Mouse (Mus musculus) layer of hippocampus, adult 2 months (tissue): Measurements from ENCODE around the gene Klrb1b. TPM values are rescaled to one million over a fixed set of nuclear protein-coding genes. Genes with fewer than 3 reads are reported as not detected.
A peak's percentile ranks its signal among the peaks of the same experiment; 100 is the strongest.
"Not testable (repeated sequence)": the region's sequence is repeated elsewhere in the genome, so short reads cannot be mapped to it uniquely, and the experiment has no call there.

Source experiments
- DNase-seq, 2 experiments: peaks; one replicate each; pipeline ENCODE4 v3.0.0; 2022; ENCODE audit warnings: low spot score in 2 of 2
- H3K27ac ChIP-seq: fragments of 200-600 bp; 2 replicates; pipeline ENCODE4 v1.8.1; 2022
- H3K4me3 ChIP-seq: fragments of 200-600 bp; 2 replicates; pipeline ENCODE4 v1.8.1; 2022; ENCODE audit warnings: mild to moderate bottlenecking
- CTCF ChIP-seq: fragments of 200-600 bp; conservative IDR thresholded peaks from 2 replicates; pipeline ENCODE4 v1.8.1; 2022; ENCODE audit warnings: antibody characterized with exemption, mild to moderate bottlenecking, moderate library complexity
- total RNA-seq, 2 experiments: library from RNA; stranded (reverse); gene quantifications; 2 replicates each; pipeline ENCODE4 v1.2.3; 2021

The Klrb1b gene
- total RNA-seq, 2 experiments from 2014 or later: not detected

DNA sequence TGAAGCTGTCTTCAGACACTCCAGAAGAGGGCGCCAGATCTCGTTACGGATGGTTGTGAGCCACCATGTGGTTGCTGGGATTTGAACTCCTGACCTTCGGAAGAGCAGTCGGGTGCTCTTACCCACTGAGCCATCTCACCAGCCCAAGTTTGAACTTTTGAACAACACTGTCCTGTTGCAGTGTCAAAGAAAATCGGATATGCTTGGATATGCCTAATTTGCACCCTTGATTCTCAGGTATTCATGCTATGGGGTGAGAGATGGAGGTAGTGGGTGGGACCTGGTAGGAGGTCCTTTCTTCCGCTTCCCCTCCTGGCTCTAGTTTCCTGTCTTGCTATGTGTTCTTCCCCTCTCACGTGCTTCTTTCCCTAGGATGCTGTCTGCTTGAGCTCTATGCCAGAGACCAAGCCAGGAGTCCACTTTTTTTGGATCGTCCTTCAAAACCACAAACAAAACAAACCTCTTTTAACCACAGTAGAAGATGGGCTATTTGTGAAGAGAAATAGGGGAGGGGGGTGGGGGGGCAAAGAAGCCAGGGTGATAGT, 19.9 kb upstream of the Klrb1b start:
- Histone ChIP-seq H3K4me3 (no peak overlapping the region), H3K27ac (no peak overlapping the region)
- no peak for TF ChIP-seq CTCF
- DNase-seq: no peak

DNA sequence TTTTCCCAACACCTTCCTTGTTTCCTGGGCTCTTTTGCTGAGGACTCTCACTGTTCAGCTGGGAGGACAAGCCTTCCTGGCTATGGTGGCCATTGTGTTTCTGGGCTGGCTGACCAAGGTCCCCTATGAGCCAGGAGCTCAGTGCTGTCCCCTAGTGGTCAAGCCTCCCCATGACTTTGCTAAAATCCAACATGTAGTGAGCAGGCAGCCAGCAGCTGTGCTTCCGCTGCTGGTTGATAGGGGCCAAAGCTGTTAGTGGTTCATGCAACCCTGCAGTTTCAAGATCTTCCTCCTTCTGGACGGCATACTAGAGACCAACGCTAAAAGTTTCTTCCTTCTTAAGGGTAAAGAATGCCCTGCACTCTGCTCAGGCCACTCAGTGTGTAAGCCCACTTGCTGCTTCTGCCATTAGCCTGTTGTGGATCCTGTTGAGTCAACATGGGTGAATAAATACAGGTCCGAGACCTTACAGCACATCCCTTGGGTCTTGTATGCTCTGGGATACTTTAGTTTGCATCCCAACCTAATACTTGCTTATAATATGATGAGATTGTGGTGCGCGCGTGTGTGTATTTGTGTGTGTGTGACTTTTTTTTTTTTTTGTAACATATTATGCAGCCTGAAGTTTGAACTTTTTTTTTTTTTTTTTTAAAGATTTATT, 19.3 kb upstream of the Klrb1b start:
- TF ChIP-seq CTCF: peak; percentile 96
- Histone ChIP-seq H3K4me3 (no peak overlapping the region), H3K27ac (peak overlapping the region; percentile 86; the same call in 1 of the 2 replicates)
- peak; percentile 77 to 83 for DNase-seq

DNA sequence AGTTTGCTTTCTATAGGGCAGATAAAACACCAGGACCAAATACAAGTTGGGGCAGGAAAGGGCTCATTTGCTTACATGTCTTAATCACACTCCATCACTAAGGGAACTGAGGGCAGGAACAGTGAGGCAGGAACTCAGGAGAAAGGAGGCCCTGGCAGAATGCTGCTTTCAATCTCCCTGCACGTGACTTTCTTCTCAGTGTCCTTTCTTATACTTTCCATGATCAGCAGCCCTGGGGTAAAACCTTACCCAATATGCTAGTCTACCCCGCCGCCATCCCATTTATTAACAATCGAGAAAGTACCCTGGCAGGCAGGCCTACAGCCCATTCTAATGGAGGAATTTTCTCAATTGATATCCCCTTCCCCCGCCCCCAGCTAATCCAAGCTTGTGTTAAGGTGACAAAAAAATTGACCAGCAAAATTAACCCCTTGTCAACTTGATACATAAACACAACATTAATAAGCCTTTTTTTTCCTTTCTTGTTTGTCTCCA, 18.5 kb upstream of the Klrb1b start:
- Histone ChIP-seq H3K27ac (peak overlapping the region; percentile 86), H3K4me3 (peak overlapping the region; percentile 97; the same call in 1 of the 2 replicates)
- TF ChIP-seq CTCF: no peak

DNA sequence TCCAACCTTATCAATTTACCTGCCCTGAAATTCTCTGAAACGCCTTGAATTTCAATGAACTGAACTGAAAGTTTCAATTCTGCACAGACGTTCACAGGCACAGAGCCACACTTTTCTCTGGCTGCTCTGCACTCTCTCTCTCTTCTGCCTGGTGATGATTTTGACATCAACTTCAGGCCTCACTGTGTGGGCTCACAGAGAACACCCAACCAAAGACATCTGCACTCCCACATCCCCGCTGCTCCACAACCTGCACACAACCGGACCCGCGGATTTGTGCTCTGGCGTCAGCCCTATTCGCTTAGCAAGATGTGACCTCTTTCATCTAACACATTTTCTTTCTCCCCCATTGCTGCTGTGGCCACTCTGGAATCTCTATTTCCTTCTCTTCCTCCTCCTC, 18.0 kb upstream of the Klrb1b start:
- Histone ChIP-seq H3K4me3 (peak overlapping the region; percentile 97), H3K27ac (peak overlapping the region; percentile 86)
- no peak for DNase-seq
- no peak for TF ChIP-seq CTCF

More for the DNA sequence above, 18.5 kb upstream of the Klrb1b start:
- DNase-seq: no peak

DNA sequence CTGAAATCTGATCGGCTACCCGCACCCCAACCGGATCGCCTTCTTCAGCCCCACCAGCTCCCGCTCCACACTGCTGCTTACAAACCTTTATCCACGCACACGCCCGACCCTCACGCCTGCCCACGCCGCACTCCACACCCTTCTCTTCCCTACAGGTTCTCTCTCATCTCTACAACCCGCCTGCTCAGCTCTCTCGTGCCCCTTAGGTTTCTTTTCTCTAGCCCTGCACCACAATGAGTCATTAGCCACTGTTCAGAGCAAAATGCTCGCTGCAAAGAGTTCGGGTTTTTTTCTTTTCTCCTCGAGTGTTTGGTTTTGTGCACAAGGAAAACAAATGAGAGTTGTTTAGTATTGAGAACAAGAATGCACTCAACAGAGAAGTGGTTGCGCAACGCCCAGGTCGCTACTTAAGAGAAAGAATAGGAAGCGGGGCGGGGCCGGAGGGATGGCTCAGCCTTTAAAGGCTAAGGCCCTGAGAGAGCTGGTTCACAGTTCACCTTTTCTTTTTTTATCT, 17.4 kb upstream of the Klrb1b start:
- TF ChIP-seq CTCF: no peak
- Histone ChIP-seq H3K4me3 (peak overlapping the region; percentile 97), H3K27ac (peak overlapping the region; percentile 86)
- DNase-seq: peak in 1 of 2 experiments; percentile 39

DNA sequence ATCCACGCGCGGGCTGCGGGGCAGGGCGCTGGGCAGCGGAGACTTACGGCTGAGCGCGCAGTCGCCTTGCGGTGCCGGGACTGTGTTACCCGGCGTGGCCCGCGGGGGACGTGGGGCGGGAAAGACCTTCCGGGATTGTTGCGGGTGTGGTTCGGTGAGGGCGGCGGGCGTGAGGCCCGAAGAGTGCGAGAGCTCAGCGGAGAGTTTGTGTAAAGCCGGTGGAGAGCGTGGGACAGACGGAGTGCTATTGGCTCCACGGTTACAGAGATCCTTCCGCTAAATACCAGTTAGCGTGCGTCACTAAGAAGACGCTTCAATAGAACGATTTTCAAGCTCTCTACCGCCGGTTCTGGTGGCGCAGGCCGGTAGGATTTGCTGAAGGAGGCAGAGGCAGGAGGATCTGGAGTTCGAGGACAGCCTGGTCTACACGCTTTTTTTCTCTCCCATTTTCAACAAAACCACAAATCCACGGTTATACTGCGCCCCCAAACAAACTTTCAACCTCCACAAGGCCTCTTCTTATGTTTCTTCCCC, 16.9 kb upstream of the Klrb1b start:
- TF ChIP-seq CTCF: peak; percentile 10; the same call in 1 of the 2 replicates
- peak; percentile 93 to 96 for DNase-seq
- Histone ChIP-seq H3K4me3 (peak overlapping the region; percentile 97), H3K27ac (peak overlapping the region; percentile 95)

DNA sequence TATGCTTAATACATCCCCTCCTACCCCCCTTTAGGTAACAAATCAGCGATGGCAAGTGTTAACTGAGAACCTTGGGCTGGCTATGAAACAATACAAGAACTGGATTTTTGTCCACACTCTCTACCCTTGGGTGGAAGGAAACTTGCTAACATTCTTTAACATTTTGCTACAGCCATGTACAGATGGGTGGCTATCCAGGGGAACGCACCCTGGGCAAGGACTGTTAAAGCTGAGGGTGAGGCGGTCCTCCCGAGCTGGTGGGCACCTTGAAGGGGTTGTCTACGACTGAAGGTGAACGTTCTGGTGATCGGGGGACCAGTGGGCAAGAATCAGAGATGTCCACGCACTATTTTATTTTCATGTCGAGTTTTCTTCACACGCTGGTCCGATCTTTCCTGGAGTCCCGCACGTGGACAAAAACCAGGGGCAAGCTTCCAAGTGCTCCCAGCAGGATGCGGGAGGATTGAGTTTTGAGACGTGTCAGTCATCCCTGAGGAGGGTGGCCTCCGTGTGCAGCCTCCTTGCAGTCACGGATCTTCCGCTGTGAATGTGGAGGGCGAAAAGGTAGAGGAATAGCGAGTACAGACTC, 16.3 kb upstream of the Klrb1b start:
- H3K4me3 ChIP-seq: peak overlapping the region; percentile 97
- no peak for DNase-seq
- peak overlapping the region; percentile 95 for H3K27ac ChIP-seq
- TF ChIP-seq CTCF: no peak

DNA sequence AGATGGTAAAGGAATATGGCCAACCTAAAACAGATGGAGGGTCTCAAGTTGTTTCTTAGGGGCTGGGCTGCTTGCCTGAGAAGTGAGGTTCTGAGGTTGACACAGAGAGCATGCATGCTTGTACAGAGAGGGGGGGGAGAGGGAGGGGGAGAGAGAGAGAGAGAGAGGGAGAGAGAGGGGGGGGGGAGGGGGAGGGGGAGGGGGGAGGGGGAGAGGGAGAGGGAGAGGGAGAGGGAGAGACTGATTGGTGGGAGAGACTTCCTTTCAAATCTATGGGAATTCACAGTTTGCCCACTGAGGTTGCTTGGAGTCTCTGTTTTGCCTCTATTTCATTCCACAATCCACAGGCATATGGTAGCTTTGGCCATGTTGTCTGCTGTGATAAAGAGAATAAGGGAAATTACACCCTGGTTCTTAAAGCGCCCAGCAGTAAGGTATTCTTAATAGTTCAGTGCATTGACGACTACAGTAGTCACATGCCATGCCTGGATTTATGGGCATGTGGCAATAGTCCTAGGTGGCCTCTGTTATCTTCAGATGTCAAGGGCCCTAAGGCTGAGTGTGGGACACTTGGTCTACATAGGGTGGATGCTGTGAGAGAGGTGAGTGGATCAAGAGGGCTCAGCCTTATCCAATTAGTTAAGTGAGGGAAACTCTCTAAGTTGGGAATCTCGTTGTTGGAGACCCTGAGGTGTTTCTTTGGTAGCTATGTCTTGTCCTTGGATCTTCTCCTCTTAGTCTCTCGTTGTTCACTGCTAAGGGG, 15.4 kb upstream of the Klrb1b start:
- no peak overlapping the region for H3K27ac ChIP-seq
- peak overlapping the region; percentile 97 for H3K4me3 ChIP-seq
- TF ChIP-seq CTCF: no peak
- DNase-seq: no peak

DNA sequence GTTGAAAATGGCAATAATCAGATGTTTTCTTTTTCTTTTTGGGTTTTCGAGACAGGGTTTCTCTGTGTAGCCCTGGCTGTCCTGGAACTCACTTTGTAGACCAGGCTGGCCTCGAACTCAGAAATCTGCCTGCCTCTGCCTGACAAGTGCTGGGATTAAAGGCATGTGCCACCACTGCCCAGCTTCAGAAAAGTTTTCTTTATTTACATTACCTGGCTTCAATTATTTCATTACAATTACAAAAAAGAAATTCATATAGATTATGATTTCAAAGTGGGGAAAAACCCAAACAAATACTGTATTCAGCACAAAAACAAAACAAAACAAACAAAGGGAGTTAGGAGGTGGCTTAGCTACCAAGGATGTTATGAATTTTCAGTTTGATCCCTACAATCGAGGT, 14.5 kb upstream of the Klrb1b start:
- not testable (repeated sequence) for DNase-seq, H3K27ac ChIP-seq, H3K4me3 ChIP-seq

DNA sequence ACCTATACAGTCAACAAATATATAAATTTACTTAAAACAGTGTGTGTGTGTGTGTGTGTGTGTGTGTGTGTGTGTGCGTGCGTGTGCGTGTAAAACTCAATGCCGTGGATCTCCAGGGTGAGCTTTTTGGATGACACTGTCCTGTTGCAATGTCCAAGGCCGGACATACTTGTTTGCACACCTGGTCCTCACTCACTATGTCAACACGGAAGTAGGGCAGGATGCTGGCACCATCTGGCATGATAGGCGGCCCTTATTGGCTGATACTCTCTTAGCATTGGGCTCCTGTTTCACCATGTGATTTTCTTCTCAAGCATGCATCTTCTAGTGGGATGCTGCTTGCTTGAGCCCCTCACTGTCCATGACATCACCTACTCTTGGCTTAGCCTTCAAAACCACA, 13.8 kb upstream of the Klrb1b start:
- no peak for DNase-seq
- no peak overlapping the region for H3K27ac ChIP-seq
- peak overlapping the region; percentile 76; the same call in 1 of the 2 replicates for H3K4me3 ChIP-seq
- TF ChIP-seq CTCF: no peak

DNA sequence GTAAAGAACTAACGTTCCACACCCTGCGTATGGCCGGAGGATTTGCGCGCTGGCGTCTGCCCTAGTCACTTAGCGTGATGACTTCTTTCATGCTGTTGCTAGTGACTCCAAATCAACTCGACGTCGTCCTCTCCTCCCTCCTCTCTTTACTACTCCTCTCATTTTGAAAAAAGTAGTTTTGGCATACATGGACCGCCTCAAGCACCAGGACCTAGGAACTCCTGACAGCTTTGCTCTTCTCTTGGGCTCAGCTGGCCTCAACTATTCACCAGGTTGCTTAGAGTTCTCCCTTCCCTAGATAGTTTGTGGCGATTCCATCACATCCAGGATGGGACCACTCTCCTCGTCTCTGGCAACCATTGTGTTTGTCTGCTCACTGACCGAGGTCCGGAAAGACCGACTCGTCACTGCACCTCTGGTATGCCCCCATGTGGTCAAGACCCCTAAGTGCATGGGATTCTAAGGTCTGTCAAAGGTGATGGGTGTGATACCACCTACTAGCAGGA, 13.2 kb upstream of the Klrb1b start:
- peak overlapping the region; percentile 96 for H3K27ac ChIP-seq
- H3K4me3 ChIP-seq: peak overlapping the region; percentile 76
- peak; percentile 67 to 75 for DNase-seq
- peak; percentile 87 for TF ChIP-seq CTCF

DNA sequence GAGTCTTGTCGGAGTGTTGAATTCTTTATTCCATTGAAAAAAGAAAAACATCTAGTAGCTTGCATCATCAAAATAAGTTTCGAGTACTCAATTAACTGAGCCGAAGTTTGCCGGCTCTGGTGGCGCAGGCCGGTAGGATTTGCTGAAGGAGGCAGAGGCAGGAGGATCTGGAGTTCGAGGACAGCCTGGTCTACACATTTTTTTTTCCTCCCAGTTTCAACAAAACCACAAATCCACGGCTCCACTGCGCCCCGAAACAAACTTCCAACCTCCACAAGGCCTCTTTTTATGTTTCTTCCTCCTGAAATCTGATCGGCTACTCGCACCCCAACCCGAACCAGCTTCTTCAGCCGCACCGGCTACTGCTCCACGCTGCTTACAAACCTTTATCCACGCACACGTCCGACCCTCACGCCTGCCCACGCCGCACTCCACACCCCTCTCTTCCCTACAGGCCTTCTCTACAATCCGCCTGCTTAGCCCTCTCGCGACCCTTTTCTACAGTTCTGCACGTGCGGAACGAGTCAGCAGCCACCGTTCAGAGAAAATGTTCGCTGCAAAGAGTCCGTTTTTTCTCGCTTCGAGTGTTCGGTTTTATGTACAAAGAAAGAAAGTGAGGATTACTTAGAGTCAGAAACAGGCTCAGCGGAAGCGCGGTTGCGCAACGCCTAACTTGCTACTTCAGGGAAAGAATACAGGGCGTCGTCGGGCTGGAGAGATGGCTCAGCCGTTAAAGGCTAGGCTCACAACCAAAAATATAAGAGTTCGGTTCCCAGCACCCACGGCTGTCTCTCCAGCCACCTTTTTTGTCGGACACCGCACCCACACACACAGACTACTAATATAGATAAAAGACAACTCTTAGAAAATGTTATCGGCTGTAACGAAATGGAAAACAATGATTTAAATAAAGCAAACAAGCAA, 12.5 kb upstream of the Klrb1b start:
- peak overlapping the region; percentile 96 for H3K27ac ChIP-seq

More for the DNA sequence above, 12.5 kb upstream of the Klrb1b start:
- peak overlapping the region; percentile 76 for H3K4me3 ChIP-seq
- DNase-seq: peak; percentile 87 to 89
- TF ChIP-seq CTCF: no peak
